Mouse (Mus musculus): ENCODE measurements around the gene Ric8b.

Ric8b gene

DNA sequence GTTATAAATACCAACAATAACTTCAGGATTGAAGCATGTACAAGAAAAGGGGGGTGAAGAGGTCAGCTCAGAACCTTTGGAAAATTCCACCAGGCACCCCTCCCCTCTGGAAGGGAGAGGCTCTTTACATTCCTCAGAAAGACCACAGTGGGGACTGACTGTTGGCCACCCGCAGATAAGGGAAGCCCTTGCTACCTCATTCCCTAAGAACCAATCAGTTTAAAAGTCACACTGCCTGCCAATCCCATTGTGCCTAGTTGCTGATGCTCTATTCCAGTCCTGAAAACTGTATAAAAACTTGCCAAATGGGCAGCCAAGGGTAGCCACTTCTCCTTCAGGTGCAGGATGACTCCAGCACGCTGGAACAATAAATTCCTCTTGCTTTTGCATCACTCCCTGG is 137.5 kb downstream of the Ric8b start:
- no peak for DNase-seq (ENCODE audit: low read depth, low spot score)
